Comparison of ENCODE assay signal across 25 mouse cellular contexts in the genomic region with DNA sequence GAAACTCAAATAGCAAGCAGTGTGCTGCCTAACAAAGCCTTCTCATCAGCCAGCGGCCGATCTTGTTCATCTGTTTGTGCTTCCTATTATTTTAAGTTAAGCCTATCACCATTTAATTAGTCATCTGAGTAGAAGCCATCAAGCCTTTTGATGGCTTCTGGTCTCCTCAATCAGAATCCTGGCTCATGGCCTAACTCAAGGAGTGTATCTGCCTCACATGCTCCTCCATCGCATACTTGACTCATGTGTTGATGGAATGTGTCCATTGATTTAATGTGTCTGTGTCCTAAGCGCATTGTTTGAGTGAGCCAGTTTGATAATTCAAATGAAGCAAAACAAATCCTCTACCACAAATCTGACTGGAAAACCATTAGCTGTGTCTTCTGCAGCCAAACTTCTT.
"Had no signal": no experiment of that assay in that cellular context is flagged by ENCODE, and none has a peak within 500 bp of the region (broad histone marks: within the 10 kb centered on the region; RNA-seq: fewer than 3 reads in every experiment).

No protein-coding gene starts in this region.

- H3K9ac ChIP-seq: forebrain, postnatal 0 days; heart, embryonic 13.5 days; heart, embryonic 15.5 days; hindbrain, embryonic 13.5 days; hindbrain, embryonic 15.5 days; kidney, embryonic 15.5 days; limb, embryonic 13.5 days; limb, embryonic 15.5 days had no signal

- H3K4me1 ChIP-seq: hindbrain, embryonic 13.5 days; hindbrain, embryonic 15.5 days; kidney, embryonic 15.5 days; limb, embryonic 13.5 days; limb, embryonic 15.5 days had no signal

- DNase-seq: forebrain, postnatal 0 days; gastrocnemius, postnatal 14 days; gastrocnemius, postnatal 36 days; heart, adult 2 months; heart, postnatal 14 days; heart, postnatal 36 days; kidney, adult 11 months; kidney, adult 2 months; kidney, adult 9 months; kidney, postnatal 14 days; kidney, postnatal 36 days; layer of hippocampus, adult 9-11 months; layer of hippocampus, postnatal 36 days; left cerebral cortex, postnatal 4 days had no signal

- ATAC-seq: forebrain, postnatal 0 days; hindbrain, postnatal 0 days; intestine, embryonic 16.5 days had no signal

- H3K27ac ChIP-seq: heart, adult 2 months; heart, embryonic 13.5 days; heart, embryonic 15.5 days; hindbrain, embryonic 13.5 days; hindbrain, embryonic 15.5 days; hindbrain, postnatal 0 days; kidney, embryonic 15.5 days; kidney, postnatal 0 days; limb, embryonic 13.5 days; limb, embryonic 15.5 days had no signal

- H3K4me3 ChIP-seq: heart, adult 2 months; heart, embryonic 13.5 days; heart, embryonic 15.5 days; hindbrain, embryonic 13.5 days; hindbrain, embryonic 15.5 days; kidney, embryonic 15.5 days; limb, embryonic 13.5 days; limb, embryonic 15.5 days had no signal

- H3K9me3 ChIP-seq: heart, embryonic 15.5 days; hindbrain, embryonic 15.5 days; kidney, embryonic 15.5 days; limb, embryonic 13.5 days; limb, embryonic 15.5 days had no signal

- H3K4me2 ChIP-seq: heart, embryonic 11.5 days; heart, embryonic 13.5 days; heart, embryonic 15.5 days; hindbrain, embryonic 13.5 days; hindbrain, embryonic 15.5 days; kidney, embryonic 15.5 days; limb, embryonic 13.5 days; limb, embryonic 15.5 days had no signal

- H3K27me3 ChIP-seq: heart, embryonic 13.5 days; heart, embryonic 15.5 days; hindbrain, embryonic 13.5 days; hindbrain, embryonic 15.5 days; kidney, embryonic 15.5 days; limb, embryonic 13.5 days; limb, embryonic 15.5 days had no signal

- H3K36me3 ChIP-seq: heart, embryonic 13.5 days; heart, embryonic 15.5 days; hindbrain, embryonic 13.5 days; hindbrain, embryonic 15.5 days; kidney, embryonic 15.5 days; limb, embryonic 13.5 days; limb, embryonic 15.5 days had no signal
